Mouse (Mus musculus): ENCODE measurements around the gene Ldb1. TPM values are rescaled to one million over a fixed set of nuclear protein-coding genes. Genes with fewer than 3 reads are reported as not detected.
"Not testable (repeated sequence)": the region's sequence is repeated elsewhere in the genome, so short reads cannot be mapped to it uniquely, and the experiment has no call there.

The Ldb1 gene
- total RNA-seq, 2 experiments from 2014 or later, result 113 to 119 TPM

GRCm38 (mm10) chr19:46003371-46004226 lies 41.4 kb downstream of the Ldb1 start, which contains the start of gene Hps6:
TSS of gene Hps6 (plus strand) at chr19:46003508.
- TF ChIP-seq CTCF (conservative IDR thresholded peaks at IDR 0.05), result peak; percentile 50
- DNase-seq (ENCODE audit: low spot score in 2 of 2), result peak; percentile 60 to 64
- Histone ChIP-seq H3K27ac (peak within 1 kb of the TSS; percentile 74), H3K4me3 (peak within 1 kb of the TSS; percentile 86)

DNA sequence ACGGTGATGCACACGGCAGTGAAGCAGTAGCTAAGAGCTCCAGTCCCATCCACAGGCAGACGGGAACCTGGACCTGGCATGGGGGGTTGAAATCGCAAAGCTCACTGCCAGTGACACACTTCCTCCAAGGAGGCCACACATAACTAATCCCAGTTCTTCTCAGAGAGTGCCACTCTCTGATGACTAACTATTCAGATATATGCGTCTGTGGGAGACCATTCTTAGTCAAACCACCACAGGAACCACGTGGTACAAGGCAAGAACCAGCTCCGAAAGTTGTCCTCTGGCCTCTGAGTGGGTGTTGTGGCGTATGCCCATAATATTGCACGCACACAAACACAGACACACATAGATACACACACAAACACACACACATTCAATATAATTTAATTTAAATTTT lies 42.7 kb downstream of the Ldb1 start:
- TF ChIP-seq CTCF (conservative IDR thresholded peaks at IDR 0.05), result no peak
- no peak for DNase-seq (ENCODE audit: low spot score in 2 of 2)
- H3K4me3 ChIP-seq, result no peak overlapping the region
- no peak overlapping the region for H3K27ac ChIP-seq

- no peak overlapping the region for H3K4me3 ChIP-seq
- no peak for DNase-seq (ENCODE audit: low spot score in 2 of 2)
- H3K27ac ChIP-seq, result no peak overlapping the region
- no peak for TF ChIP-seq CTCF (conservative IDR thresholded peaks at IDR 0.05)
Measured at GRCm38 (mm10) chr19:45999378-45999777, 45.6 kb downstream of the Ldb1 start.

DNA sequence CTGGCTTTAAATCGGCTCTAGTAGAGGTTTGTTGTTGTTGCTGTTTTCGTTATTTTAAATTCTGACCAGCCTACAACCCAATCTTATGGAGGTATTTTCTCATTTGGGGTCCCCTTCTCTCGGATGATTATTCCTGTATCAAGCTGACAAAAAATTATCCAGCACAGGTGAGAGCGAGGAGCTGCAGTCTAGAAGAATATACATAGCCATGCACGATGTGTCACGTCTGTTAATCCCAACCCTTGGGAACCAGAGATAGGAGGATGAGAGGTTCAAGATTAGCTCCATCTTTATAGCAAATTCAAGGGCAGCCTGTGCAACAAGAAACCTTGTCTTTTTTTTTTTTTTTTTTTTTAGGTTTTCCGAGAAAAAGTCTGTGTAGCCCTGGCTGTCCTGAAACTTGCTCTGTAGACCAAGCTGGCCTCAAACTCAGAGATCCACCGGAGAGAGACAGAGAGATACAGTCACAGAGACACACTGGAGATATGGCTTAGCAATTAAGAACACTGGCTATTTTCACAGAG lies 46.3 kb downstream of the Ldb1 start:
- H3K4me3 ChIP-seq, result peak overlapping the region; percentile 93
- DNase-seq (ENCODE audit: low spot score in 2 of 2), result no peak
- TF ChIP-seq CTCF (conservative IDR thresholded peaks at IDR 0.05), result no peak
- peak overlapping the region; percentile 97 for H3K27ac ChIP-seq

GRCm38 (mm10) chr19:45997785-45998693 lies 47.0 kb downstream of the Ldb1 start, which contains the start of gene Armh3:
TSS of gene Armh3 (minus strand) at chr19:45998488.
- peak; percentile 91 to 95 for DNase-seq (ENCODE audit: low spot score in 2 of 2)
- H3K4me3 ChIP-seq, result peak within 1 kb of the TSS; percentile 93
- no peak for TF ChIP-seq CTCF (conservative IDR thresholded peaks at IDR 0.05)

DNA sequence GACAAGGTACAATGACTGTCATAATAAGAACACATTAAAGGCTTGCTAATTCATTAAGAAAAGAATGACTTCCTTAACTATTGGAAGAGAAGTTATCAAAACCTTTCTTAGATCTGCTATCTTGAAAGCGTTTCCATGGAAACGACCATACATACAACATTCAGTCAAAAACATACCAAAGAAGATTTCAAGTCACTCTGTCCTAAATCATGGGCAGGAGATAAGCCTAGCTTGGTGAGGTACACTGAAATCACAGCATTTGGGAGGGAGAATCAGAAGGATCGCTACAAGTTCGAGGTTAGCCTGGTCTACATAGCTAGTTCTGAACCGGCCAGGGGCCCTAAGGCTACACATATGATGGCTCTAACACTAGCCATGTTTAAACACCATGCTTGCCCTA lies 47.6 kb downstream of the Ldb1 start:
- Histone ChIP-seq H3K27ac (peak overlapping the region; percentile 97), H3K4me3 (peak overlapping the region; percentile 93)
- no peak for DNase-seq (ENCODE audit: low spot score in 2 of 2)
- TF ChIP-seq CTCF (conservative IDR thresholded peaks at IDR 0.05), result no peak

More at GRCm38 (mm10) chr19:45997785-45998693, 47.0 kb downstream of the Ldb1 start, which contains the start of gene Armh3:
- peak within 1 kb of the TSS; percentile 97 for H3K27ac ChIP-seq

- Histone ChIP-seq H3K27ac (no peak overlapping the region), H3K4me3 (no peak overlapping the region)
- TF ChIP-seq CTCF (conservative IDR thresholded peaks at IDR 0.05), result no peak
- no peak for DNase-seq (ENCODE audit: low spot score in 2 of 2)
Measured at GRCm38 (mm10) chr19:45993981-45994737, 50.9 kb downstream of the Ldb1 start.

GRCm38 (mm10) chr19:45993441-45993840 lies 51.6 kb downstream of the Ldb1 start:
- not testable (repeated sequence) for DNase-seq (ENCODE audit: low spot score in 2 of 2); H3K4me3 ChIP-seq; H3K27ac ChIP-seq

GRCm38 (mm10) chr19:45991171-45991570 lies 53.8 kb downstream of the Ldb1 start:
- TF ChIP-seq CTCF (conservative IDR thresholded peaks at IDR 0.05), result no peak
- no peak for DNase-seq (ENCODE audit: low spot score in 2 of 2)
- Histone ChIP-seq H3K4me3 (no peak overlapping the region), H3K27ac (no peak overlapping the region)

GRCm38 (mm10) chr19:45988238-45988637 lies 56.8 kb downstream of the Ldb1 start:
- Histone ChIP-seq H3K4me3 (no peak overlapping the region), H3K27ac (no peak overlapping the region)
- TF ChIP-seq CTCF (conservative IDR thresholded peaks at IDR 0.05), result no peak
- DNase-seq (ENCODE audit: low spot score in 2 of 2), result no peak

DNA sequence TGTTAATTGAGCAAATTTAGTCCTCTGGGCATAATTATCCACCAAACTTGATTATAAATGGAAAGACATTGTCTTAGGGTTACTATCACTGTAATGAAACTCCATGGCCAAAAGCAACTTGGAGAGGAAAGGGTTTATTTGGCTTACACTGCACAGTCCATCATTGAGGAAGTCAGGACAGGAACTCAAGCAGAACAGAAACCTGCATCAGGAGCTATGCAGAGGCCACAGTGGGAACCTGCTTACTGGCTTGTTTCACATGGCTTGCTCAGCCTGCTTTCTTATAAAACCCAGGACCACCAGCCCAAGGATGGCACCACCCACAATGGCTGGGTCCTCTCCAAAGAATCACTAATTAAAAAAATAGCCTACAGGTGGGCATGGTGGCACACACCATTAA lies 60.6 kb downstream of the Ldb1 start:
- TF ChIP-seq CTCF (conservative IDR thresholded peaks at IDR 0.05), result no peak
- Histone ChIP-seq H3K27ac (no peak overlapping the region), H3K4me3 (no peak overlapping the region)
- no peak for DNase-seq (ENCODE audit: low spot score in 2 of 2)

Other genes starting within 250 kb of the Ldb1 start
- 100 to 1,000 TPM; 212 to 222 TPM for gene Kcnip2, start 229.2 kb downstream of the Ldb1 start, total RNA-seq (2021)
- gene Armh3, start 46.7 kb downstream of the Ldb1 start, total RNA-seq (2021), result 10 to 100 TPM; 19.0 to 20.6 TPM
- 1 to 10 TPM; 6.3 to 8.2 TPM for gene Hps6, start 41.7 kb downstream of the Ldb1 start, total RNA-seq (2021)
- 10 to 100 TPM; 25.4 to 33.7 TPM for gene Pprc1, start 328 bp downstream of the Ldb1 start, total RNA-seq (2021)
- gene Nolc1, start 30.6 kb upstream of the Ldb1 start, total RNA-seq (2021), result 10 to 100 TPM; 48.7 to 51.8 TPM
- gene Elovl3, start 86.7 kb upstream of the Ldb1 start, total RNA-seq (2021), result not detected
- gene Pitx3, start 103.1 kb upstream of the Ldb1 start, total RNA-seq (2021), result not detected
- 10 to 100 TPM; 83.2 to 94.5 TPM for gene Gbf1, start 107.3 kb upstream of the Ldb1 start, total RNA-seq (2021)